Mouse (Mus musculus) heart, embryonic 13.5 days (tissue): ENCODE results near the gene Rasgrf1. TPM values are rescaled to one million over a fixed set of nuclear protein-coding genes. Genes with fewer than 3 reads are reported as not detected.
A peak's percentile ranks its signal among the peaks of the same experiment; 100 is the strongest.

Experiments
- ATAC-seq: fragments of 200-750 bp; cut with Nextera tagmentation; 2 replicates; pipeline ENCODE4 v1.8.0; 2017; ENCODE audit warnings: moderate TSS enrichment; ENCODE audit not compliant: insufficient number of reproducible peaks, low FRiP score, low TSS enrichment; ENCODE audit errors: extremely low read depth
- H3K27ac ChIP-seq: fragments of 300-500 bp; sonication (generic); replicated peaks from 2 replicates; pipeline ENCODE4 v1.5.1; 2015; ENCODE audit warnings: moderate library complexity, mild to moderate bottlenecking, inconsistent platforms
- H3K27me3 ChIP-seq: fragments of 300-500 bp; sonication (generic); replicated peaks from 2 replicates; pipeline ENCODE4 v1.6.1; 2015; ENCODE audit warnings: mild to moderate bottlenecking, inconsistent platforms
- H3K36me3 ChIP-seq: fragments of 300-500 bp; sonication (generic); 2 replicates; pipeline ENCODE4 v1.6.1; 2015; ENCODE audit warnings: mild to moderate bottlenecking, inconsistent platforms
- H3K4me1 ChIP-seq: fragments of 300-500 bp; sonication (generic); 2 replicates; pipeline ENCODE4 v1.6.1; 2015; ENCODE audit warnings: inconsistent platforms
- H3K4me2 ChIP-seq: fragments of 300-500 bp; sonication (generic); 2 replicates; pipeline ENCODE4 v1.6.1; 2015; ENCODE audit warnings: inconsistent platforms, mild to moderate bottlenecking, moderate library complexity
- H3K4me3 ChIP-seq: fragments of 300-500 bp; sonication (generic); 2 replicates; pipeline ENCODE4 v1.5.1; 2015; ENCODE audit warnings: moderate library complexity, mild to moderate bottlenecking, inconsistent platforms
- H3K9ac ChIP-seq: fragments of 300-500 bp; sonication (generic); 2 replicates; pipeline ENCODE4 v1.6.1; 2015; ENCODE audit warnings: inconsistent platforms, mild to moderate bottlenecking, moderate library complexity
- H3K9me3 ChIP-seq: fragments of 300-500 bp; sonication (generic); 2 replicates; pipeline ENCODE4 v1.6.1; 2016; ENCODE audit warnings: inconsistent platforms
- WGBS: fragments of 180-500 bp; shearing (Covaris S2); methylation state at CpG from one replicate; pipeline ENCODE4 v1.1.7; 2015; ENCODE audit warnings: mixed read lengths; 5-methylcytosine and 5-hydroxymethylcytosine counted together
- polyA plus RNA-seq: library from polyadenylated mRNA; unstranded; fragments of >200 nt; fragmentation: Nextera tagmentation; extraction: Ambion mirVana; gene quantifications from 2 replicates; pipeline ENCODE4 v1.2.1, GENCODE M21; 2015

Gene Rasgrf1
- polyA plus RNA-seq, 1 experiment from 2014 or later: 0.16 TPM

DNA sequence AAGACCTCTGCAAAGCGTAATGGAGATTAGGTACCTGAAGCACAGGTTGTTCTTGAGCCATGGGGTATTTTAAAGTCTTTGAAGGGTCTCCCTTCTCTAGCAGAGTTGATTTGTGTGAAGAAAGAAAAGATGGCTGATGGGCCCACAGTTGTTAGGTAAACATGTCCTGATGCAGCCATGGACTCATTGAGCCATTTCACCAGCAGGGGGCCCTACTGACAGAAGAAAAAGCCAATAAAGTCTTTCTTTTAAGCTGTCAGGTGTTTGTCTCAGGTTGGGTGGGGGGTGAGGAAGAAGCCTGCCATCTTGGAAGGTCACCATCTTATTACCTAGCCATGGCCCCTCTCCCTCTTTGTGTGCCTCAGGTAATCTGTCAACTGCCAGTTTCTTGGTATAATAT is 30.7 kb downstream of the Rasgrf1 start:
- no peak overlapping the region for H3K4me2 ChIP-seq
- H3K9me3 ChIP-seq: peaks cover 10% of the 10 kb centered on the region
- H3K36me3 ChIP-seq: no peaks in the 10 kb centered on the region
- H3K27ac ChIP-seq: no peak overlapping the region
- H3K27me3 ChIP-seq: no peaks in the 10 kb centered on the region
- H3K9ac ChIP-seq: no peak overlapping the region
- no peaks in the 10 kb centered on the region for H3K4me1 ChIP-seq
- WGBS: 58% methylated on average over 1 of the region's 1 CpGs
- no peak overlapping the region for H3K4me3 ChIP-seq
- ATAC-seq: no peak

DNA sequence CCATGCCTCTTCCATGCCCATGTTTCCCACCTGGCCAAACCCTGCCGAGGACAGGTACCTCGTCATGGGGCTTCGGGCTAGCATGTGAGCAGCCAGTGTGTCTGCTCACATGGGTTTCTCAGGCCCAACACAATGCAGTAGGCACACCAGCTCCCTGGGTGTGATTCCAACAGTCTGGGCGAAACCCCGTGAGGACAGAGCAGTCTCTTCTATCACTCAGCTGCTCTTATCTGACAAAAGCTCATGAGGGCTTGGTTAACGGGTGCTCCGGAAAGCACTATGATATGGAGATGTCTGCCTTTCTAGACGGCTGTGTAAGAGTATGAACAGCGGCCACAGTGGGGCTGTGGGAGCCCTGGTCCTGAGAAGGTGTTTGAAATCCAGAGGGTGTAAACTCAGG is 37.1 kb downstream of the Rasgrf1 start:
- no peak for ATAC-seq

GRCm38 (mm10) chr9:89948602-89949001 is 38.9 kb downstream of the Rasgrf1 start:
- ATAC-seq: no peak
- peaks cover 19% of the 10 kb centered on the region for H3K4me1 ChIP-seq
- H3K36me3 ChIP-seq: no peaks in the 10 kb centered on the region
- 34% methylated on average over 5 of the region's 5 CpGs for WGBS
- no peak overlapping the region for H3K4me2 ChIP-seq
- no peak overlapping the region for H3K9ac ChIP-seq
- no peaks in the 10 kb centered on the region for H3K27me3 ChIP-seq
- peak overlapping the region; percentile 25; the same call in 1 of the 2 replicates for H3K27ac ChIP-seq
- no peaks in the 10 kb centered on the region for H3K9me3 ChIP-seq
- no peak overlapping the region for H3K4me3 ChIP-seq

More for the DNA sequence above, 37.1 kb downstream of the Rasgrf1 start:
- H3K36me3 ChIP-seq: no peaks in the 10 kb centered on the region
- H3K9me3 ChIP-seq: no peaks in the 10 kb centered on the region
- WGBS: 47% methylated on average over 9 of the region's 9 CpGs
- H3K27me3 ChIP-seq: no peaks in the 10 kb centered on the region
- H3K27ac ChIP-seq: no peak overlapping the region
- peaks cover 19% of the 10 kb centered on the region for H3K4me1 ChIP-seq
- H3K4me3 ChIP-seq: no peak overlapping the region
- no peak overlapping the region for H3K4me2 ChIP-seq
- H3K9ac ChIP-seq: no peak overlapping the region

DNA sequence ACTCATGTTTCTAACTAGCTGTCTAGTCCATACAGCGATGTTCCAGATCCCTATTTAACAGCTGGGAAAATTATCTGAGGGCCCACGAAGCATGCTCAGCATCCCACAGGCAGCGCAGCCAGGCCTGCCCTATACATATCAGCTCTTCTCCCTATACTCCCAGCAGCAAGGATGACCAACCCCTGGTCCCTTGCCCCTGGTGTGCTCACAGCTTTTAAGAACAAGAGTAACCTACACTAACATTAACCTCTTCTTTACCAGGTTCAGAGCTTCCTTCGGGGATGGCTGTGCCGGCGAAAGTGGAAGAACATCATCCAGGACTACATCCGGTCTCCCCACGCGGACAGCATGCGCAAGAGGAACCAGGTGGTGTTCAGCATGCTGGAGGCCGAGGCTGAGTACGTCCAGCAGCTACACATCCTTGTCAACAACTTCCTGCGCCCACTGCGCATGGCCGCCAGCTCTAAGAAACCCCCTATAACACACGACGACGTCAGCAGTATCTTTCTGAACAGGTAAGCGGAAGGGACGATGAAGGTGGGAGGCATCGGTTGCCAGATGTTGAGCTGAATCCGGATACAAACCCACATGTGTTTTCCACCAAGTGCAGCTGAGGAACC is 44.0 kb downstream of the Rasgrf1 start:
- no peak overlapping the region for H3K9ac ChIP-seq
- H3K9me3 ChIP-seq: no peaks in the 10 kb centered on the region
- WGBS: 85% methylated on average over 22 of the region's 22 CpGs
- no peaks in the 10 kb centered on the region for H3K27me3 ChIP-seq
- peaks cover 6% of the 10 kb centered on the region; the same call in 1 of the 2 replicates for H3K4me1 ChIP-seq
- H3K4me2 ChIP-seq: no peak overlapping the region
- no peak overlapping the region for H3K4me3 ChIP-seq
- no peak for ATAC-seq
- no peaks in the 10 kb centered on the region for H3K36me3 ChIP-seq
- no peak overlapping the region for H3K27ac ChIP-seq

DNA sequence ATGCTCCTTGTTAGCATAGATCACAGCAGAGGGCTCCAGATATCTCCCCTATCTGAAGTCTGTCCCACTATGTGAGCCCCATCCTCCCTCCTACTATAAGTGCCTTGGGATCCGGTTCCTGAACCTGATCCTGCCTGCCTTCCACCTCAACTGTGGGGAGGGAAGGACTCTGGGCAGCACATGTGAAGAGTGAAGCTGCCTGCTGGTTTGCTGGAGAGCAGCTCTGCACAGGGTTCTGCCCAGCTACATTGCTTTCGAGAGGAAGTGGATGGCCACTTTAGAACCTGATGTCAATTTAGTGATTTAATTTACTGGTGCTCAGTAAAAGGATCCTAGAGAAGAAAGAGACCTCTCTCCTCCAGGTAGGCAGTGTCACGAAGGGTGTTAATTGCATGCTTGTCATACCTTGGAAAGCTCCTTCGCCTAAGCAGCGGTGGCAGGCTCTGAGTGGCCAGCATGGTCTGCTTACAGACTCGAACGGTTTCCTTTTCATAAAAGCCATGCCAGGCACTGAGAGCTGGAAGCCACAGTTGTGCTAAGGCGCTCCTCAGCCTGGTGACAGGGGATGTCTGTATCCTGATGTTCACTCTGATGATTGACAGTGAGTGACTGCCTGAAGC is 45.3 kb downstream of the Rasgrf1 start:
- Histone ChIP-seq H3K4me1 (no peaks in the 10 kb centered on the region), H3K27me3 (no peaks in the 10 kb centered on the region), H3K36me3 (no peaks in the 10 kb centered on the region), H3K9ac (no peak overlapping the region), H3K27ac (no peak overlapping the region), H3K4me3 (no peak overlapping the region), H3K4me2 (no peak overlapping the region), H3K9me3 (no peaks in the 10 kb centered on the region)
- no peak for ATAC-seq
- 47% methylated on average over 8 of the region's 8 CpGs for WGBS

DNA sequence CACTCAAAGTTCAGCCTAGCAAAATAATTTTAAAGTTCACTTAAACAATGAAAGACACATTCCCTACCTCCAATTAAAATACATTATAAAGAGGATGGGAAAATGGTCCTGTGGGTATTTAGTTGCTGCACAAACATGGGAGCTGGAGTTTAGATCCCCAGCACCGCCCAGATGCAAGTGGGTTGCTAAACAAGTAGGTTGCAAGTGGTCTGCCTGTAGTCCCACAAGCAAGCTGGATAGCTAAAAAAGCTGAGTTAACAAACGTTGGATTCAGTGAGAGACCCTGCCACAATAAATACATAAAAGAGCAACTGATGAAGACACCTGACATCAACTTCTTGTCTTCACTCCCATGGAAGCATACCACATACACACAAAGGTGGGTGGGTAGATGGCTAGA is 49.3 kb downstream of the Rasgrf1 start:
- Histone ChIP-seq H3K4me2 (no peak overlapping the region), H3K36me3 (no peaks in the 10 kb centered on the region), H3K4me1 (no peaks in the 10 kb centered on the region), H3K4me3 (no peak overlapping the region), H3K9me3 (no peaks in the 10 kb centered on the region), H3K27me3 (no peaks in the 10 kb centered on the region), H3K27ac (no peak overlapping the region), H3K9ac (no peak overlapping the region)
- 63% methylated on average over 2 of the region's 2 CpGs for WGBS
- no peak for ATAC-seq

GRCm38 (mm10) chr9:89964091-89964490 is 54.4 kb downstream of the Rasgrf1 start:
- ATAC-seq: no peak
- Histone ChIP-seq H3K4me2 (no peak overlapping the region), H3K4me3 (no peak overlapping the region), H3K9ac (no peak overlapping the region), H3K4me1 (no peaks in the 10 kb centered on the region), H3K9me3 (no peaks in the 10 kb centered on the region), H3K27me3 (no peaks in the 10 kb centered on the region), H3K27ac (no peak overlapping the region), H3K36me3 (no peaks in the 10 kb centered on the region)
- 71% methylated on average over 4 of the region's 4 CpGs for WGBS

GRCm38 (mm10) chr9:89967716-89968115 is 58.0 kb downstream of the Rasgrf1 start:
- Histone ChIP-seq H3K27ac (no peak overlapping the region), H3K36me3 (no peaks in the 10 kb centered on the region)
- 72% methylated on average over 4 of the region's 4 CpGs for whole genome bisulfite sequencing

GRCm38 (mm10) chr9:89968836-89969450 is 59.2 kb downstream of the Rasgrf1 start:
- WGBS: 74% methylated on average over 6 of the region's 6 CpGs
- no peak for ATAC-seq
- no peak overlapping the region for H3K4me2 ChIP-seq

More at GRCm38 (mm10) chr9:89967716-89968115, 58.0 kb downstream of the Rasgrf1 start:
- no peak for ATAC-seq
- Histone ChIP-seq H3K4me1 (peaks cover 3% of the 10 kb centered on the region; the same call in 1 of the 2 replicates), H3K9ac (no peak overlapping the region), H3K27me3 (peaks cover 12% of the 10 kb centered on the region; the same call in 1 of the 2 replicates), H3K4me2 (no peak overlapping the region), H3K9me3 (no peaks in the 10 kb centered on the region), H3K4me3 (no peak overlapping the region)

GRCm38 (mm10) chr9:89970271-89970670 is 60.6 kb downstream of the Rasgrf1 start:
- no peak overlapping the region for H3K4me3 ChIP-seq
- H3K27ac ChIP-seq: no peak overlapping the region
- no peak for ATAC-seq
- no peak overlapping the region for H3K9ac ChIP-seq
- 88% methylated on average over 10 of the region's 10 CpGs for WGBS
- peaks cover 6% of the 10 kb centered on the region for H3K4me1 ChIP-seq
- peaks cover 23% of the 10 kb centered on the region; the same call in 1 of the 2 replicates for H3K27me3 ChIP-seq
- H3K36me3 ChIP-seq: no peaks in the 10 kb centered on the region
- no peak overlapping the region for H3K4me2 ChIP-seq
- no peaks in the 10 kb centered on the region for H3K9me3 ChIP-seq

More at GRCm38 (mm10) chr9:89968836-89969450, 59.2 kb downstream of the Rasgrf1 start:
- H3K4me3 ChIP-seq: no peak overlapping the region
- H3K4me1 ChIP-seq: peaks cover 6% of the 10 kb centered on the region; the same call in 1 of the 2 replicates
- H3K27me3 ChIP-seq: peaks cover 16% of the 10 kb centered on the region; the same call in 1 of the 2 replicates
- H3K36me3 ChIP-seq: no peaks in the 10 kb centered on the region
- H3K9ac ChIP-seq: no peak overlapping the region
- no peaks in the 10 kb centered on the region for H3K9me3 ChIP-seq
- H3K27ac ChIP-seq: no peak overlapping the region

DNA sequence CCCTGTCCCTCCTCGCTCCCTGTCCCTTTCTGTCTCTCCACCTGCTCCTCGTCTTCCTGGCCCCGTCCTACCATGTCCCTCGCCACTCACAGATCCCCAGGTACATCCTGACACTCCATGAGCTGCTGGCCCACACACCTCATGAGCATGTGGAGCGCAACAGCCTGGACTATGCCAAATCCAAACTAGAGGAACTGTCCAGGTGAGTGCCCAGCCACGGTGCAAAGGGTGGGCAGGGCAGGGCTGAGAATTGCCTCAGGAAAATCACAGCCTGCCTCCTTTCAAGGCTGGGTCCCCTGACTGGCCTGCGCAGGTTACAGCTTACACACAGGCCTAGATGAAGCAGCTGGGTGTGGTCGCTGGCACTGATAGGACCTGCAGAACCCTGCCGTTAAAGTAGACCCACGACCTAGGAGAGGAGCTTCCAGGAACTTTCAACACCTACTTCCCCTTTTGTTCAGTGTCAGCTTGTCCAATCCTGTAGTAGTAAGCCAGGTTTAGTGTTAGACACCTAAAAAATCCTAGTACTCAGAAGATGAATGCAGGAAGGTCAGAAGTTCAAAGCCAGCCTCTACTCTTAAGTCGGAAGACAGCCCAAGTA is 61.3 kb downstream of the Rasgrf1 start:
- H3K4me3 ChIP-seq: no peak overlapping the region
- peaks cover 6% of the 10 kb centered on the region for H3K4me1 ChIP-seq
- no peaks in the 10 kb centered on the region for H3K36me3 ChIP-seq
- WGBS: 68% methylated on average over 11 of the region's 11 CpGs
- no peak for ATAC-seq
- H3K9ac ChIP-seq: no peak overlapping the region
- no peaks in the 10 kb centered on the region for H3K9me3 ChIP-seq
- H3K27me3 ChIP-seq: peaks cover 26% of the 10 kb centered on the region; the same call in 1 of the 2 replicates
- no peak overlapping the region for H3K27ac ChIP-seq
- H3K4me2 ChIP-seq: no peak overlapping the region
